Mouse (Mus musculus) urinary bladder, postnatal 10 days (tissue): ENCODE results near the gene AI413582.

Source experiments
- DNase-seq: peaks from one replicate; pipeline ENCODE4 v3.0.0; 2022; ENCODE audit warnings: low spot score

Gene AI413582

GRCm38 (mm10) chr17:27579816-27580215, 14.3 kb upstream of the AI413582 start:
- DNase-seq = no peak

- no peak for DNase-seq
These were observed 12.9 kb upstream of the AI413582 start for GRCm38 (mm10) chr17:27578487-27578886.

- no peak for DNase-seq
These were observed 11.9 kb upstream of the AI413582 start for GRCm38 (mm10) chr17:27577468-27577867.

GRCm38 (mm10) chr17:27576056-27576455, 10.5 kb upstream of the AI413582 start:
- no peak for DNase-seq

- DNase-seq = no peak
These were observed 9.7 kb upstream of the AI413582 start for GRCm38 (mm10) chr17:27575116-27575776.

- DNase-seq = no peak
These were observed 9.0 kb upstream of the AI413582 start for GRCm38 (mm10) chr17:27574470-27575115.

- no peak for DNase-seq
These were observed 8.3 kb upstream of the AI413582 start for GRCm38 (mm10) chr17:27573772-27574320.

- DNase-seq = no peak
These were observed 5.8 kb upstream of the AI413582 start for GRCm38 (mm10) chr17:27571315-27571714.

- no peak for DNase-seq
These were observed 2.7 kb upstream of the AI413582 start for GRCm38 (mm10) chr17:27568228-27568627.

GRCm38 (mm10) chr17:27565942-27566267, 349 bp upstream of the AI413582 start:
- no peak for DNase-seq

GRCm38 (mm10) chr17:27564391-27565162, 979 bp downstream of the AI413582 start:
- no peak for DNase-seq

- no peak for DNase-seq
These were observed 1.7 kb downstream of the AI413582 start for GRCm38 (mm10) chr17:27563771-27564244.

- no peak for DNase-seq
These were observed 3.6 kb downstream of the AI413582 start for GRCm38 (mm10) chr17:27561809-27562526.

GRCm38 (mm10) chr17:27560926-27561480, 4.6 kb downstream of the AI413582 start:
- no peak for DNase-seq

- DNase-seq = no peak
These were observed 6.0 kb downstream of the AI413582 start for GRCm38 (mm10) chr17:27559596-27559995.

- DNase-seq = no peak
These were observed 6.7 kb downstream of the AI413582 start for GRCm38 (mm10) chr17:27558845-27559244.

GRCm38 (mm10) chr17:27557927-27558661, 7.5 kb downstream of the AI413582 start:
- DNase-seq = no peak

- DNase-seq = no peak
These were observed 8.2 kb downstream of the AI413582 start for GRCm38 (mm10) chr17:27557181-27557926.

GRCm38 (mm10) chr17:27556315-27557011, 9.1 kb downstream of the AI413582 start, which contains the start of gene Hmga1:
Gene Hmga1 (plus strand): TSS chr17:27556497.
- DNase-seq = no peak
